Mouse (Mus musculus) urinary bladder, postnatal 25 days (tissue): ENCODE measurements around the gene 2610528A11Rik.

Source experiments
- DNase-seq: peaks from one replicate; pipeline ENCODE4 v3.0.0; 2022; ENCODE audit warnings: low spot score

2610528A11Rik gene

DNA sequence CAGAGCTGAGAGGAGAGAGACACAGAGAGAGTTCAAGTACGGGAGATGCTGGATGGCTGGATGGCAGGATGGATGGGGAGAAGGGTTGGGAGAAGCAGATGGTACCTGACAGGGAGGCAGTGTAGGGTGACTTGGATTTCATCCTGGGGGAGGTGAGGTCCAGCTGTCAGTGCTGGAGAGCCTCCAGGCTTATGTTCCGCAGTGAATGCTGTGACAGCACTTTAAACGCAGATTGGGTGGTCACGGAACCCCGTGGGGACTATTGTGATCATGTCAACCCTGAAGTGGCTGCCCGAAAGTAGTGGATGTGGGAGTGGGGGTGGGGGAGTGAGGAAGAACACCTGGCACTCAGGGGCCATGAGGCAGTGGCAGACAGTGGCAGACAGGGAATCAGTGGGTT, 19.4 kb downstream of the 2610528A11Rik start:
- DNase-seq, result no peak

DNA sequence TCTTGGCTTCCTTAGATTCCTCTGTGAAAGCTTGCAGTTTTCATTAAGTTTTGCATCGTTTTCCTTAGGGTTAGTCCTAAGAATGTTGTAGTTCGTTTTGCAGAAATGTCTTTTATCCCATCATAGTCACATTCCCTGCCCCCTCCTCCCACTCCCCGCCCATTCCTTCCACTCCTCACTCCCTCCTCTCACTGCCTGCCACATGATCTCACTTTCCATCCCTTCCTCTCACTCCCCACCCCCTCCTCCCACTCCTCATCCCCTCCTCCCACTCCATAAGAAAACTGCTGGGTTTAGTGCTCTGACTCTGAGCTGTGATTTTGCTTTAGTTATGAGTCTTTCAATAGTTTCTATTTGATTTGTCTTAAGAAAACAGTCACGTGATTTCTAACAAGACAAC, 30.1 kb downstream of the 2610528A11Rik start:
- DNase-seq, result no peak

DNA sequence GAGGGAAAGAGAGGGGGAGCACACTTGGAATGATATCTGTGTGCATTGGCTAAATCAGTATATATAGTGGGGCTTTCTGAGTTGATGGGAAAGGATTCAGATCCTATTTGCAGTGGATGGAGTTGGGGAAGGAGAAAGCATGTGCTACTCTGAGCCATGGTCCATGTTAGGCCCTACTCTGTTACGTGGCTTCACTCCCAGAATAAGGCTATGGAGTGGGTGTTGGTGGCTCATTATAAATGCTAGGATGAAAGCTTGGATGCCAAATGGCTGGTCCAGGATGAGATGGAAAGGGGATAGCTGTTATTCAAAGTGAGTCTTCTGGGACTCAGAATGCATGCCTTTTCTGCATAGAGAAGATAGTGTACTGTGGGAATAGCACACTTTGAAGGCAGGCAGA, 33.1 kb downstream of the 2610528A11Rik start:
- no peak for DNase-seq

DNA sequence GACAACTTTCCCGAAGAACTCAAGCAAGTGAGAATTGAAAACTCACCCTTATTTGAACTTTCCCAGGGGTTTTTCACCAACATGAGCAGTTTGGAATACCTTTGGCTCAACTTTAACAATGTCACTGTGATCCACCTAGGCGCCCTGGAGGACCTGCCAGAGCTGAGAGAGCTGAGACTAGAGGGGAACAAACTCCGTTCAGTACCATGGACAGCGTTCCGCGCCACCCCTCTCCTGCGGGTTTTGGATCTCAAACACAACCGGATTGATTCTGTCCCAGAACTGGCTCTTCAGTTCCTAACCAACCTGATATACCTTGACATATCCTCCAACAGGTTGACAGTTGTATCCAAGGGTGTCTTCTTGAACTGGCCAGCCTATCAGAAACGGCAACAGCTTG, 45.3 kb downstream of the 2610528A11Rik start:
- DNase-seq, result peak; percentile 35

DNA sequence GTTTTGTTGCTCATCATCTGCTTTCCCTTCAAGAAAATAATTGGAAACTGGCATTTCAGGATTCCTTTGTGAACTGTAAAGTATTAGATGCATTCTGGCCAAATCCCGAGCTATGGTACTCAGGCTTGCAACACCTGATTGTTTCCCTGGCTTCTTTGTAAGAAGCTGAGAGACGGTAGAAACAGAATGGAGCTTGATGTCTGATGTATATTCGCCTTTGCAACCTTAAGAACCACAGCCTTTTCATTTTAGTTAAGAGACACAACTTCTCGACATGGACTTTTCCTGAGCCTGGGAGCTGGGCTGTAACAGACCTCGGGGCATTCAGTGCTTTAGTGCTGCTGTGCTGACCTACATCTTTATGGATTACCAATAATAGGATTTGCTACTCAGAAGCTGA, 46.2 kb downstream of the 2610528A11Rik start, which contains the start of gene Lrit2:
Gene Lrit2 (plus strand): TSS at position 301 of the 400 bp plus-strand sequence.
- DNase-seq, result no peak

DNA sequence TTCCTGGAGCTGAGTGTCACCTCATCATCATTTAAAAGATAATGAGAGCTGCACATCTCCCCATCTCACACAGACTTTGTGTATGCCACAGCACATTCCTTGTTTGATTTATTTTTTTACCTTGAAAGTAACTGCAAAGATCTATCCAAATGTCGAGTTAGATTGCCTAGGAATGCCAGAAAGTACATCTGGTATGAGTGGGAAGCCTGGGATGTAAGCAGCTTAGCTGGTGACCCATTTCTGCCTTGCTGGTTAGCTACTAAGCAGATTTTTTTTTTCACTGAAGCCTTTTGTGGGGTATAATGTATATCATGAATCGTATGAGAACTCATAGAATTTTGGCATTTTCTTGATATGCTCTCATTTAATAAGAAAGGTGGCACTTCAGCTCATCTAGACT, 47.2 kb downstream of the 2610528A11Rik start:
- DNase-seq, result no peak

DNA sequence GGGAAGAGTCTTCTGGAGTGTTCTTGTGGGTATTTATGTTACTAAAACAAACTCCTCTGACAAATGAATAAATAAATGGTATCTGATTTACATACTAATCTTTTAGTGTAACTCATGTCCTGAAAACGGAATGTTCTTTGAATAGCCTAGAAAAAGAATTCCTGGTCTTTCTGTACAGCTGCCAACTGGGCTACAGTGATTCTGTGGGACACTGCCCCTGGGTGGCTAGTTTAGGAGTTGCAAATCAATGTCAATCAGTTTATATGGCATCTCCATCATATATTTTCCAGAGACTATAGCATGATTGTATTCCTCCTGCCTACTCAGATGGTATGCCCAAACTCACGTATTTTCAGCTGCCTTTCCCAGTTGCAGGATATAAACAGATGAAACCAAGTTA, 49.0 kb downstream of the 2610528A11Rik start:
- DNase-seq, result no peak
